Mouse (Mus musculus) brain, adult 2 months (tissue): ENCODE results near the gene Sntn.
A peak's percentile ranks its signal among the peaks of the same experiment; 100 is the strongest.

Experiments
- DNase-seq: peaks from one replicate; pipeline ENCODE4 v3.0.0; 2011; ENCODE audit warnings: low read depth, low spot score

The Sntn gene

DNA sequence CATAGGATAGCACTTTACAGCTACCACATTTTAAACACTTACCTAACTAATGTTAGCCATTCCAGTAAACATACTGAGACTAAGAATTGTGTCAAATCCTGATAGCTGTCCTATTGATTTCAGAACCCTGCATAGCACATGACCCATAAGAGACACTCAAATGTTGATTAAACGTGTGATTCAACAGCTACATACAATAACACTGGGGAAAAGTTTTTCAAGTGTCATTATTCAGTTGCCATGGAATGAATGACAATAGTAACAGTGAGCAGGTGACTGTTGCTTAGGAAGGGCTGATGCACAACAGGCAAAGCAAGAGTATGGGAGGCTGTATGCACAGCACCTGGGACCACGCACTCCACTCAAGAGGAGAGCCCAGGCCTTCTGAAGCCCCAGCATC, at the start of gene Sntn:
TSS of gene Sntn (plus strand) at position 301 of the 400 bp plus-strand sequence.
- DNase-seq, result no peak

DNA sequence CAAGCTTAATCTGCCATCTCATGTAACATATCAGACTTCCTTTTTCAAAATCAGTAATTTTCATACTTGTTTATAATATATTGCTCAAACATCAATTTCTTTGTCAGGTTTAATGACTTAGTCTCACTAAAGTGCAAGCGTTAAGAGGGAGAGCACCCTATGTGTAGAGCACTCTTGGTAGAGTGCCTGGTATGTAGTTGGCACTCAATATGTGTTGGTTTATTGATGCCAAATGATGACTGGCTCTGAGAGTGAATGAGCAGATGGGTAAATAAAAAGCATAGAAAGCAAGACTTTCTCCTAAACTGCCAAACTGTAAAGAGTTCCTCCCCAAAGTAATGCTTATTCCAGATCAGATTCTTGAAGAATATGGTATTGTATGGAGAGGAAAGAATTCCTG, 20.8 kb upstream of the Sntn start:
- DNase-seq, result peak; percentile 13

DNA sequence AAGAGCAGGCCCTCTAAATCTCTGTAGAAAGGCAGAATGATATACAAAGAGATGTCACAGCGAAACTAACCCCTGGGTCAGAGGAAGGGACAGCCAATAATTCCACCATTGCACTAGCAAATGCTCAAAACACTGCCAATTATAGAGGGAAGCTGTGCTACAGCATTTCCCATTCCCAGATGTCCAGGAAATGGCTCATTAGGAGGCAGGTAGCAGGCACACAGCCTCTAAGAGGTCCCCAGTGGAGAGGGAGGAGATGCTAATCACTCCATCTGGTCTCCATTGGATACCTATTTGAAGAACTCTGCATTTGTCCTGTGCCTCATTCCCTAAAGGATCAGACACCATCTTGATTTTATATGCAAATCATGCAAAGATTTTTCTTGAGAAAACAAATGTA, 19.6 kb upstream of the Sntn start:
- DNase-seq, result peak; percentile 16

DNA sequence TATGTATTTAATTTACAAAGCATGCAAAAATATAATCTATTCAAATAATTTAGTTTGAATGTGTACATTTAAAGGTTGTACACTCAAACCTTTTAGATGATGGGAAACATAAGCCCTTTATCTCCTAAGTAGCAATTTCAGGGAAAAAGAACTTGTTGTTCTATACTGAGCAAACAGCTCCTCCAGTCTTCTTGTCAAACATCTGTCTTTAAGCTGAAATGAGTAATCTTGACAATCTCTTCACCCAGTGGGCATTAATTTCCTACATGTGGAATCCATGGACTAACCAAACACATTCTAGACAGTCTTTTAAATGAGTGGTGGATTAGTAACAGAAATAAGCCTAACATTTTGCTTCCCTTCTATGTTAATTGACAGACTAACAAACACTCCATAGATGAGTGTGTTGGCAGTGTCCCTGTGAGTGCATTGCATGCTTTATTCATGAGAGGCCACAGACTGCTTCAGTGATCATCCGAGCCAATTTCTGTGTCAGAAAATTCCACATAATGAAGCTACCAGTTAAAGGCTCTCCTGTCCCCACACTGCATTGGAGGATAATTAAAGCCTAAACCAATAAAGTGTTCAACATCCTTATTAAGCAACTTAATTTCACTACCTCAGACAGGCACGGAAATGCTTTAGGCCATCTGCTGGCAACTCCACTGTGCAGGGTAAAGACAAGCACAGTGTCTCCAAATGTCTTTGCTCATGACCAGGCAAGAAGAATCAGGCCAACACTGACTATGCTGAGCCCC, 19.0 kb upstream of the Sntn start:
- peak; percentile 35 for DNase-seq

DNA sequence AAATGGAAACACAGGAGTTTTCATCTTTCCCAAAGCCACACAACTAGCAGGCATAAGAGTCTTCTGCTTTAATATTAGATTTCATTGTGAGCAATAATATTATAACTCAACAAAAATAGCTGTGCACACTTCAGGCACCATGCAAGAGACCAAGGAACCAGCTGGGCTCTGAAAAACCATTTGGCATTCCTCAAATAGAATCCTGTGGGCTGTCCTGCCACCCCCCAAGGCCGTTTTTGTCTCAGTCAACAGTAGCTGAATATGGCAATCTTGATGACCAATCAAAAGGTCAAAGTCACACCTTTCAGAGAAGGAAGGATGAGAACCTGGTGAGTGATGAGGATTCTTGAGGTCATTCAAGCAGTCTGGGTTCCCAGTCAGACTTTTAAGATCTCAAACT, 16.0 kb downstream of the Sntn start:
- DNase-seq, result peak; percentile 61

DNA sequence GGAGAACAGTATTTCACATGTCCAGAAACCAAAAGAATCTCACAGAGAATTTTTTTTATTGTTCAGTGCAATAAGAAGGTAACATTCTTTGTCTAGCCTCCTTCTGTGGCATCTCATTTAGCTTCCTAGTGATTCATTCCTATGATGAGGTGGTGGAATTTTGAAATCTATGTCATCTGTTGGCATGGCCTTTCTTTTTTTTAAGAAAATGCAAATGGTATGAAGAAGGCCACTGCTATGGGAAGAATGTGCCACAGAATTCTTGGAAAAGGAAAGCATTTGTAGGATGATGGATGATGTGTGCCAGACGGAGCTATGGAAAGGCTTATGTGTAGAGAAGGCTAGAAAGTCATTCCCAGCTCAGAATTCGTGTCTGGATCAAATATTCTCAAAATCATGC, 19.8 kb downstream of the Sntn start:
- DNase-seq, result peak; percentile 62

DNA sequence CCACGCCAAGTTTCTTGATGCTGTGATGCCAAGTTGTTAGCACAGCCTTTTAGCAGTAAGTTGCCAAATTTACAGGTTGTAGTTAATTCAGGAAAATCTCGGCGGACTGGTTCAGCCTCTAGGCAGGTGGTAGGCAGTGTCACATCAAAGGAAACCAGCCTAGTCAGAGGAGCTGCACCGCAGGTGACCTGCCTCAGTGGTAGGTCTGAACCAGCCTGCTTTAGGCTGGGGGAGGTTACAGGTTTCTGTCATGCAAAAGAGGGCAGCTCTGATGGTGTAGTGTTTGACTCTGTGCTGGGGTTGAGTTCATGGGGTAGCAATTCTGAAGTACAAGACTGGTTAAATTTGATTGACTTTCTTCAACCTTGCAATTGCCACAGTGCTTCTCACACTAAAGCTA, 61.6 kb downstream of the Sntn start:
- DNase-seq, result no peak
